Mouse (Mus musculus): ENCODE measurements around the gene Gm4301.
"Not testable (repeated sequence)": the region's sequence is repeated elsewhere in the genome, so short reads cannot be mapped to it uniquely, and the experiment has no call there.

The Gm4301 gene

DNA sequence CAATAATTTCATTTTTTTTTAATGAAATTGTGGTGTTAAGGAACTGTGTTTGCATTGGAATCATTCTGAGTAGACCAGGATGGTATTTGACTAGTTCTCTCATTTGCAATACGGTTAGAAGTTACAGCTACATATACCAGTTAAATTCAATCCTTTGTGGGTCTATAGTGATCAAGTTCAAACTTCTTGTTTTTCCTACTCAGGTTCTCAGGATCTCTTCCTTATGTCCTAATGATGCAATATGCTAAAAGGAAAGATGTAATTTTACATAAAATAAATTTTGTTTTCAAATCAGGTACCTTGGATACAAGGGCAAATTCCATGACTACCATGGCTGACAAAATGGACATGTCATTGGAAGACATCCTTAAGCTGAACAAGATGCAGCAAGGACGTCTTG lies at the start of gene Gm4301:
Gene Gm4301 (plus strand): TSS at position 301 of the 400 bp plus-strand sequence.
- DNase-seq (ENCODE audit: low read depth, low spot score): not testable (repeated sequence)

GRCm38 (mm10) chr10:100296105-100296504 lies 39.4 kb upstream of the Gm4301 start:
- no peak for DNase-seq (ENCODE audit: low read depth, low spot score)

GRCm38 (mm10) chr10:100300106-100300505 lies 35.4 kb upstream of the Gm4301 start:
- not testable (repeated sequence) for DNase-seq (ENCODE audit: low read depth, low spot score)

GRCm38 (mm10) chr10:100340536-100340935 lies 5.1 kb downstream of the Gm4301 start, which contains the start of gene Gm4302:
TSS of gene Gm4302 (plus strand) at chr10:100340836.
- DNase-seq (ENCODE audit: low read depth, low spot score): not testable (repeated sequence)

DNA sequence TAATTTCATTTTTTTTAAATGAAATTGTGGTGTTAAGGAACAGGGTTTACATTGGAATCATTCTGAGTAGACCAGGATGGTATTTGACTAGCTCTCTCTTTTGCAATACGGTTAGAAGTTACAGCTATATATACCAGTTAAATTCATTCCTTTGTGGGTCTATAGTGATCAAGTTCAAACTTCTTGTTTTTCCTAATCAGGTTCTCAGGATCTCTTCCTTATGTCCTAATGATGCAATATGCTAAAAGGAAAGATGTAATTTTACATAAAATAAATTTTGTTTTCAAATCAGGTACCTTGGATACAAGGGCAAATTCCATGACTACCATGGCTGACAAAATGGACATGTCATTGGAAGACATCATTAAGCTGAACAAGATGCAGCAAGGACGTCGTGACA lies 10.2 kb downstream of the Gm4301 start, which contains the start of gene Gm4303:
Gene Gm4303 (plus strand): TSS at position 301 of the 400 bp plus-strand sequence.
- DNase-seq (ENCODE audit: low read depth, low spot score): not testable (repeated sequence)

DNA sequence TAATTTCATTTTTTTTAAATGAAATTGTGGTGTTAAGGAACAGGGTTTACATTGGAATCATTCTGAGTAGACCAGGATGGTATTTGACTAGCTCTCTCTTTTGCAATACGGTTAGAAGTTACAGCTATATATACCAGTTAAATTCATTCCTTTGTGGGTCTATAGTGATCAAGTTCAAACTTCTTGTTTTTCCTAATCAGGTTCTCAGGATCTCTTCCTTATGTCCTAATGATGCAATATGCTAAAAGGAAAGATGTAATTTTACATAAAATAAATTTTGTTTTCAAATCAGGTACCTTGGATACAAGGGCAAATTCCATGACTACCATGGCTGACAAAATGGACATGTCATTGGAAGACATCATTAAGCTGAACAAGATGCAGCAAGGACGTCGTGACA lies 15.3 kb downstream of the Gm4301 start, which contains the start of gene Gm4305:
Gene Gm4305 (plus strand): TSS at position 301 of the 400 bp plus-strand sequence.
- not testable (repeated sequence) for DNase-seq (ENCODE audit: low read depth, low spot score)

GRCm38 (mm10) chr10:100356841-100357240 lies 21.4 kb downstream of the Gm4301 start:
- not testable (repeated sequence) for DNase-seq (ENCODE audit: low read depth, low spot score)

GRCm38 (mm10) chr10:100361038-100361437 lies 25.6 kb downstream of the Gm4301 start, which contains the start of gene Gm4307:
TSS of gene Gm4307 (plus strand) at chr10:100361338.
- DNase-seq (ENCODE audit: low read depth, low spot score): not testable (repeated sequence)

DNA sequence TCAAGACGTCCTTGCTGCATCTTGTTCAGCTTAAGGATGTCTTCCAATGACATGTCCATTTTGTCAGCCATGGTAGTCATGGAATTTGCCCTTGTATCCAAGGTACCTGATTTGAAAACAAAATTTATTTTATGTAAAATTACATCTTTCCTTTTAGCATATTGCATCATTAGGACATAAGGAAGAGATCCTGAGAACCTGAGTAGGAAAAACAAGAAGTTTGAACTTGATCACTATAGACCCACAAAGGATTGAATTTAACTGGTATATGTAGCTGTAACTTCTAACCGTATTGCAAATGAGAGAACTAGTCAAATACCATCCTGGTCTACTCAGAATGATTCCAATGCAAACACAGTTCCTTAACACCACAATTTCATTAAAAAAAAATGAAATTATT lies 47.0 kb downstream of the Gm4301 start, which contains the start of gene Gm4312:
Gene Gm4312 (minus strand): TSS at position 101 of the 400 bp plus-strand sequence.
- DNase-seq (ENCODE audit: low read depth, low spot score): not testable (repeated sequence)
